Mouse (Mus musculus): ENCODE measurements around the gene Wdr20. TPM values are rescaled to one million over a fixed set of nuclear protein-coding genes. Genes with fewer than 3 reads are reported as not detected.
A peak's percentile ranks its signal among the peaks of the same experiment; 100 is the strongest.
"Not testable (repeated sequence)": the region's sequence is repeated elsewhere in the genome, so short reads cannot be mapped to it uniquely, and the experiment has no call there.

The Wdr20 gene
- polyA plus RNA-seq, 1 experiment from 2014 or later: 32.6 TPM

DNA sequence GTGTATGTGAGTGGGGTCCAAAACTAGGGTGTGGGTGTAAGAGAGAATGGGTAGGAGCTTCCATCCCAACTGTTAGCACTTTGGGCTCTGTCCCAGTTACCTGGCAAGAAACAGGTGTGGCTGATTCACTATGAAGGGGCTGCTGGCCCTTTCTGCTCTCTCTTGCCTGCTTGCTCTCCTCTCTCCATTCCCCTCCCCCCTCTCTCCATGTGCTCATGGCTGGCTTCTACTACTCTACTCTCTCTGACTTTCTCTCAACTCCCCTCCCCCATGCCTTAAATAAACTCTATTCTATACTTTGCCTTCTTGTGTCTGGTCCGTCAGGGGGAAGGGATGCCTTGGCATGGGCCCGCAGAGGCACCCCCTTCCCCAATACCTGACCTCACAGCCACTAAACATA, 37.0 kb upstream of the Wdr20 start:
- no peak for ATAC-seq (ENCODE audit: low FRiP score, low read depth)
- 0 out of 2 replicates have a peak overlapping the region, but pooled peaks have one; percentile 1 for H3K9ac ChIP-seq (replicated peaks)
- H3K9me3 ChIP-seq: no peaks in the 10 kb centered on the region
- peaks cover 27% of the 10 kb centered on the region for H3K27me3 ChIP-seq
- H3K36me3 ChIP-seq: no peaks in the 10 kb centered on the region
- H3K27ac ChIP-seq (replicated peaks): no peak overlapping the region
- H3K4me3 ChIP-seq: no peak overlapping the region
- H3K4me2 ChIP-seq (replicated peaks): no peak overlapping the region
- H3K4me1 ChIP-seq: peaks cover 5% of the 10 kb centered on the region
- WGBS: 70% methylated on average over 2 of the region's 2 CpGs

DNA sequence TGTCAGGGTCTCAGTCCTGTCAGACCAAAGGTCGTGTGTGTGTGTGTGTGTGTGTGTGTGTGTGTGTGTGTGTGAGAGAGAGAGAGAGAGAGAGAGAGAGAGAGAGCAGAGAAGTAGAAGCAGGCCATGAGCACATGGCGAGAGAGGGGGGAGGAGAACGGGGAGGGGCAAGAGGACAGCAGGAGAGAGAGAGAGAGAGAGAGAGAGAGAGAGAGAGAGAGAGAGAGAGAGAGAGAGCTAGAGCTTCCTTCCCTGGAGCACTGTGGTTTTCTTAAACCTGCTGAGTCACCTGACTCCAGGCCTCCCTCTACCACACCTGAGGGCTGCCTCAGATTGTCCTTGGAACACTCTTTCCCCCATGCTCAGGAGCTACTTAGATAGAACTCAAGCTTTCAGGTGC, 36.4 kb upstream of the Wdr20 start:
- peaks cover 11% of the 10 kb centered on the region for H3K4me1 ChIP-seq
- H3K9ac ChIP-seq (replicated peaks): peak overlapping the region; percentile 1; the same call in 1 of the 2 replicates
- 45% methylated on average over 1 of the region's 3 CpGs for WGBS
- not testable (repeated sequence) for H3K27ac ChIP-seq (replicated peaks); H3K9me3 ChIP-seq; H3K4me3 ChIP-seq; H3K36me3 ChIP-seq; ATAC-seq (ENCODE audit: low FRiP score, low read depth); H3K4me2 ChIP-seq (replicated peaks)
- H3K27me3 ChIP-seq: peaks cover 27% of the 10 kb centered on the region

DNA sequence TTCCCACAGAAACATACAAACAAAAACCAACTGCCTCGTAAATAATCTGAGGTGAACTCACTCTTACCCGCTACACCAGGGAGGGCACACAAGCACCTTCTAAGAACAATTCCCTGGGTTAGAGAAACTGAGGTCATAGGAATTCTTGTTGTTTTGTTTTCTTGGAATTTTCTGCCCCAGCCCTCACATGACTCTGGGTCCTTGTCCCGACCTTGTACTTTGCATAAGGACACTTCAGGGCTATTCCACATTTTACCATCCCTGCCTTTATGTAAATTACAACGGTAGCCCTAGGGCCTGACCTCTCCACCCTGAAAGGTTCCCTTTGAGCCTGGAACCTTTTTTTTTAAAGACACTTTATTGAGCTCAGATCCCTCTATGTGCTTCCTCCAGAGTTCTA, 35.2 kb upstream of the Wdr20 start, which contains the start of gene Hsp90aa1:
TSS of gene Hsp90aa1 (minus strand) at position 173 of the 400 bp plus-strand sequence.
- H3K36me3 ChIP-seq: no peaks in the 10 kb centered on the region
- H3K4me2 ChIP-seq (replicated peaks): no peak within 1 kb of the TSS
- H3K9me3 ChIP-seq: no peaks in the 10 kb centered on the region
- H3K27me3 ChIP-seq: peaks cover 27% of the 10 kb centered on the region
- no peak within 1 kb of the TSS; the same call in 1 of the 2 replicates for H3K9ac ChIP-seq (replicated peaks)
- no peak for ATAC-seq (ENCODE audit: low FRiP score, low read depth)
- no peak within 1 kb of the TSS for H3K27ac ChIP-seq (replicated peaks)
- H3K4me1 ChIP-seq: peaks cover 13% of the 10 kb centered on the region
- H3K4me3 ChIP-seq: no peak within 1 kb of the TSS
- 50% methylated on average over 4 of the region's 4 CpGs for WGBS

DNA sequence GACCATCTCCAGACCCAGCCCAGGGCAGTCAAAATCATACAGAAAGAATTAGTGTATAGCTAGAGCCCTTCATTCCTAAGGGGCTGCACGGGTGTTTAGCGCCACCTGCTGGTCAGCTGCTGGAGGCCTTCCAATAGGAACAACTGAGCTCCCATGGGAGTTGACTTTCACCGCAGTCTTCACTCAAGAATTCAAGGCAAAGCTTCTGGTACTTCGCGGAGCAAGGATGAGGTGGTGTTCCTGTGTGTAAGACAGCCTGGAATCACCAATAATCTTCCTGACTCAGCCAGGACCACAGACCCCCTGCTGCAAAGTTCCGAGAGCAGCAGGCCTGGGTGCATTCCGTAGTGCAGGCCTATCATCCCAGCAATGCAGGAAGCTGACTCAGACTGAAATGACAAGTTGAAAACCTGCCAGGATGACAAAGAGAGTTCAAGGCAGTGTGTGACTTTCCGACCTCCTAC, 34.7 kb upstream of the Wdr20 start:
- Histone ChIP-seq H3K27ac (replicated peaks) (no peak overlapping the region), H3K4me3 (no peak overlapping the region), H3K9me3 (no peaks in the 10 kb centered on the region), H3K36me3 (no peaks in the 10 kb centered on the region), H3K9ac (replicated peaks) (no peak overlapping the region), H3K4me2 (replicated peaks) (no peak overlapping the region), H3K27me3 (peaks cover 23% of the 10 kb centered on the region), H3K4me1 (peaks cover 13% of the 10 kb centered on the region)
- 28% methylated on average over 8 of the region's 8 CpGs for WGBS
- ATAC-seq (ENCODE audit: low FRiP score, low read depth): peak; percentile 72

DNA sequence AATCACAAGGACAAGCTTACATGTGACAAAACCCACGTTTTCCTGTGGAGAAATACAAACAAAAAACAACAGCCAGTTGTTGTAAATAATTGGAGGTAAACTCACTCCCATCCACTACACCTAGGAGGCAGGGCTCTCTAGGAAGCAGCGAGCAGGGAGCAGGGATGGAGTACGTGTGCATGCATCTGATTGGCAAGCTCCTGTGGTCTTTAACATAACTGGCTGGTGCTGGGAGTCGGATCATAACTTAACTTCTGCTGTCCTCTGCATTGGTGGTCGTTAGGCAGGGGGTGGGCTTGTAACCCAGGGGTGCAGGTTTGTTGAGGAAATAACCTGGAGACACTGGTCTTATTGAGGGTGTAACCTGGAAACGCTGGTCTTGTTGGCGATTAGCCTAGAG, 34.1 kb upstream of the Wdr20 start:
- Histone ChIP-seq H3K27ac (replicated peaks) (no peak overlapping the region), H3K9me3 (no peaks in the 10 kb centered on the region), H3K9ac (replicated peaks) (no peak overlapping the region), H3K4me3 (no peak overlapping the region), H3K36me3 (no peaks in the 10 kb centered on the region), H3K4me1 (peaks cover 13% of the 10 kb centered on the region), H3K4me2 (replicated peaks) (no peak overlapping the region), H3K27me3 (peaks cover 17% of the 10 kb centered on the region)
- 73% methylated on average over 7 of the region's 7 CpGs for WGBS
- no peak for ATAC-seq (ENCODE audit: low FRiP score, low read depth)

DNA sequence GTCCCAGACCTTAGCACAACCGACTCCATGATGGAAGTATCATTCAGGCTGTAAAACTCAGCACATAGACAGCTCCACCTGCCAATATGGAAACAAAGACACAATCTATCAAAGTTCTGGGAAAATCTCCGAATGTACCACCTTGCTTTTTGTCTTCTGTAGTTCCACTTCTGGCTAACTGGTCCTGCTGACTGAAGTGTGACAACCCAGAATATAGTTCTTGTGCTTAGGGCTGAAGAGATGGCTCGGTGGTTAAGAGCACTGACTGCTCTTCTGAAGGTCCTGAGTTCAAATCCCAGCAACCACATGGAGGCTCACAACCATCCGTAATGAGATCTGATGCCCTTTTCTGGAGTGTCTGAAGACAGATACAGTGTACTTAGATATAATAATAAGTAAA, 32.3 kb upstream of the Wdr20 start:
- not testable (repeated sequence) for H3K9me3 ChIP-seq; H3K36me3 ChIP-seq; H3K9ac ChIP-seq (replicated peaks); H3K27ac ChIP-seq (replicated peaks); ATAC-seq (ENCODE audit: low FRiP score, low read depth); H3K4me2 ChIP-seq (replicated peaks); H3K4me3 ChIP-seq
- peaks cover 12% of the 10 kb centered on the region; the same call in 1 of the 2 replicates for H3K27me3 ChIP-seq
- 81% methylated on average over 4 of the region's 4 CpGs for WGBS
- H3K4me1 ChIP-seq: peaks cover 13% of the 10 kb centered on the region

DNA sequence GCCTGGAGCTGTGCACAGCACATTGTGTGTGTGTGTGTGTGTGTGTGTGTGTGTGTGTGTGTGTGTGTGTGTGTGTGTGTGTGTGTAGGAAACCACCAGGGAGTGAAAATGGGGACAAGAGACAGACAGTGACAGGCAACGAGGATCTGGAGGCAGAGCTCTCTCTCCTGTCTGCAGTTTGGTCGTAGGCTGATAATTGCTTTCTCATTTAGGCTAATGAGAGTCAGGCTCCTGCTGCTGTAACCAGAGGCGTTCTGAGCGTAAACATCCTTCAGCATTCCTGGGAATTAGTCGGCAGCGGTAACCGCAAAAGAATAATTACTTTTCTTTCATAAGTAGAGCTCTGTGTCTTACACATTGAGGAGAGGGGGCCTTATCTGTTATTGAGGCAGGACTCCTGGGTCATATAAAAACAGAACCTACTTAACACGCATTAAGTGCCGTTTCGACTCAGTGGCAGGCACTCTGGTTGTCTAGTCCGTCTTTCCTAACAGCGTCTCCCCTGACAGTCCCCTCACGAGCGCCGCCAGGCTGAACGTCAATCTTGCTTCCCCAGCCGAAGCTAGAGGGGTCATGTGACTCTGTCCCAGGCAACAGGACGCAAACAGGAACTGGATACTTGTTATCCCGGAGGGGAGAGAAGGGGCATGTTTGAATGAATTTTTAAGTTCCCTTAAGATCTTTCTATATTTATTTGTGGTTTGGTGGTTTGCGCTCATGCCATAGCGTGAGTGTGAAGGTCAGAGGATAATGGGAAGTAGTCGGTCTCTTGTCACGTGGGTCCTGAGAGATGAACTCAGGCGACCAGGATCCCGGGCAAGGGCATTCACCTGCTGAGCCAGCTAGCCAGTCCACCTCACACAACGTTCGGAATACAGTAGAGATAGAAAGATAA, 31.2 kb upstream of the Wdr20 start:
- Histone ChIP-seq H3K9me3 (no peaks in the 10 kb centered on the region), H3K27me3 (peaks cover 11% of the 10 kb centered on the region; the same call in 1 of the 2 replicates), H3K36me3 (no peaks in the 10 kb centered on the region), H3K4me2 (replicated peaks) (peak overlapping the region; percentile 59), H3K27ac (replicated peaks) (peak overlapping the region; percentile 66; the same call in 1 of the 2 replicates), H3K4me1 (peaks cover 13% of the 10 kb centered on the region), H3K9ac (replicated peaks) (peak overlapping the region; percentile 20), H3K4me3 (peak overlapping the region; percentile 40)
- 2% methylated on average over 27 of the region's 27 CpGs for WGBS
- peak; percentile 74 for ATAC-seq (ENCODE audit: low FRiP score, low read depth)

DNA sequence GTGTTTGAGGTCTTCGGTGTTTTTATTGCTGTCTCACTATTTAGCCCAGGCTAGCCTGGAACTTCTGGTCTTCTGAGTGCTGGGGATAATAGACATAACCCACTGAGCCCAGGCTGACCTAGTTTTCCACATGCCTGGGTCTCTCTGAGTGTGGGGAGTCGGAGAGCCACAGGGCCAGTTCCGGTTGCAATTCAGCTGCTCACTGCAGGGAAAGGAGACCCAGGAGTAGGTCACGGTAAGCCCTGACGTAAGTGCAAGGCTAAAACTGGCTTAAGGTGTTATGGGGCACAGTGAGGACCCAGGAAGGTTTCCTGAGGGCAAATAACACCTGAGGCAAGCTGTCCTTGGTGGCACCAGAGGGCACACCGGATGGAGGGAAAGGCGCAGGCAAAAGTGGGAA, 30.3 kb upstream of the Wdr20 start:
- Histone ChIP-seq H3K27me3 (peaks cover 11% of the 10 kb centered on the region; the same call in 1 of the 2 replicates), H3K36me3 (no peaks in the 10 kb centered on the region), H3K4me1 (peaks cover 13% of the 10 kb centered on the region), H3K9ac (replicated peaks) (no peak overlapping the region), H3K27ac (replicated peaks) (no peak overlapping the region), H3K4me2 (replicated peaks) (peak overlapping the region; percentile 59; the same call in 1 of the 2 replicates), H3K9me3 (no peaks in the 10 kb centered on the region), H3K4me3 (no peak overlapping the region)
- WGBS: 92% methylated on average over 7 of the region's 7 CpGs
- ATAC-seq (ENCODE audit: low FRiP score, low read depth): no peak

DNA sequence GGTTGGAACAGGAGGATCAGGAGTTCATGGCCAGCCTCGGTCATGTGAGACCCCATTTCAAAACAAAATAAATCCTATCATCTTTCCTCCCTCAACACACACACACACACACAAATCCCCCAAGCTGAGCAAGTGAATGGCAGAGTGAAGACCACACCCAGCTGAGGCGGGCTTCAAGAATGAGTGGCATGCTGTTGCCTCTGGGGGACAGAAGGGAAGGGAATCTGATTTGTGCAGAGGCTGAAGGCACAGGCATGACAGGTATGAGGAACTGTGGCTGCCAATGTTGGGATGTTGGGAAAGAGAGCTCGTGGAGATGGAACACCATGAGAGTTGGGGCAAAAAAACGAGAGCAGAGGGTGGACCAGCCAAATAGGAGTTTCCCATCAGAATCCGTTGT, 26.5 kb upstream of the Wdr20 start:
- Histone ChIP-seq H3K4me3 (no peak overlapping the region), H3K36me3 (no peaks in the 10 kb centered on the region), H3K9ac (replicated peaks) (no peak overlapping the region), H3K9me3 (peaks cover 4% of the 10 kb centered on the region; the same call in 1 of the 2 replicates), H3K4me2 (replicated peaks) (no peak overlapping the region), H3K4me1 (peaks cover 7% of the 10 kb centered on the region), H3K27me3 (no peaks in the 10 kb centered on the region), H3K27ac (replicated peaks) (no peak overlapping the region)
- no peak for ATAC-seq (ENCODE audit: low FRiP score, low read depth)
- WGBS: 73% methylated on average over 5 of the region's 5 CpGs

DNA sequence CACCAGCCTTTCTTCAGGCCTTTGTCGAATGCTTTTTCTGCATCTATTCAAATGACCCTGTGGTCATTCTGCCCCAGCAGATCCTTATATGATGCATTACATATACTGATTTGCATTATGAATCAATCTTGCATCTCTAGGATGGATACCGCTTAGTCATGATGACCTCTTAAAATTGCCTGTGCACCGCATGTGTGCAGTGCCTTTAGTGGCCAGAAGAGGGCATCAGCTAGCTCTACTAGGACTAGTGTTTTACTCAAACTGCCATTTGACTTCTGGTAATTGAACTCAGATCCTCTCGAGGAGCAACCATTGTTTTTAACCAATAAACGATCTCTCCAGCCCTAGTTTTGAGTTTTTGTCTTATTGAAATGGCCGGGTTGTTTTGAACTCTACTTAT, 24.0 kb upstream of the Wdr20 start:
- Histone ChIP-seq H3K9ac (replicated peaks) (no peak overlapping the region), H3K4me1 (no peaks in the 10 kb centered on the region), H3K27me3 (no peaks in the 10 kb centered on the region), H3K4me2 (replicated peaks) (no peak overlapping the region), H3K27ac (replicated peaks) (no peak overlapping the region), H3K9me3 (peaks cover 4% of the 10 kb centered on the region; the same call in 1 of the 2 replicates), H3K4me3 (no peak overlapping the region), H3K36me3 (no peaks in the 10 kb centered on the region)
- 96% methylated on average over 6 of the region's 6 CpGs for WGBS
- ATAC-seq (ENCODE audit: low FRiP score, low read depth): no peak

DNA sequence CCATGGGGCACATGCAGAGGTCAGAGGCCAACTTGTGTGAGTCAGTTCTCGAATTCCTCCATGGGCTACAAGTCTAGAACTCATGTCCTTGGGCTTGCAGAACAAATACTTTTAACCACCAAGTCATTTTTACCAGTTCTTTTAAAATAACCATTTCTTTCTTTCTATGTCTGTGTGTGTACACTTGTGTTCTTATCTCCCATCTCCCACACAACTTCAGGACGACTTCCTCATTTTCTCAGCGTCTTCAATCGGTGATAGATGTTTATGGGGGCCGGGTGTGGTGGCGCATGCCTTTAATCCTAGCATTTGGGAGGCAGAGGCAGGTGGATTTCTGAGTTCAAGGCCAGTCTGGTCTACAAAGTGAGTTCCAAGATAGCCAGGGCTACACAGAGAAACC, 23.5 kb upstream of the Wdr20 start:
- Histone ChIP-seq H3K27me3 (no peaks in the 10 kb centered on the region), H3K9ac (replicated peaks) (no peak overlapping the region), H3K4me2 (replicated peaks) (no peak overlapping the region), H3K27ac (replicated peaks) (no peak overlapping the region), H3K36me3 (no peaks in the 10 kb centered on the region), H3K4me1 (no peaks in the 10 kb centered on the region), H3K4me3 (no peak overlapping the region), H3K9me3 (peaks cover 4% of the 10 kb centered on the region; the same call in 1 of the 2 replicates)
- ATAC-seq (ENCODE audit: low FRiP score, low read depth): no peak
- WGBS: 96% methylated on average over 6 of the region's 6 CpGs

DNA sequence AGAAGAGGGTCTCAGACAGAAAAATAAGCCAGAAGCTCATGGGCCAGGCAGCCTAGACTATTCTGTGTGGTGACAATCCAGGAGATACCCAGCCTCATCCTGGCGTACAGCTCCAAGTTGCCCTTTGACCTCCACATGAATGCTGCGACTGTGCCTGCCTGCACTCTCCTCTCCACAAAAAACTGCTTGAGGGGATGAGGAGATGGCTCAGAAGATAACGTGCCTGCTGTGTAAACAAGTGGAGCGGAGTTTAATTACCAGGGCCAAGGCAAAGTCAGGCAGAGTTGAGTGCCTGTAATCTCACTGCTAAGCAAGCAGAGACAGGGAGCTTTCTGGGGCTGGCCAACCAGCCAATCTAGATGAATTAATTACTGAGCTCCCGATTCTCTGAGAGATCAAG, 21.7 kb upstream of the Wdr20 start:
- Histone ChIP-seq H3K27ac (replicated peaks) (no peak overlapping the region), H3K36me3 (no peaks in the 10 kb centered on the region), H3K9me3 (peaks cover 4% of the 10 kb centered on the region; the same call in 1 of the 2 replicates), H3K4me2 (replicated peaks) (no peak overlapping the region), H3K4me1 (no peaks in the 10 kb centered on the region), H3K27me3 (no peaks in the 10 kb centered on the region), H3K9ac (replicated peaks) (no peak overlapping the region), H3K4me3 (no peak overlapping the region)
- no peak for ATAC-seq (ENCODE audit: low FRiP score, low read depth)
- WGBS: 29% methylated on average over 5 of the region's 5 CpGs
